Mouse (Mus musculus): Measurements from ENCODE around the gene Snx32. TPM values are rescaled to one million over a fixed set of nuclear protein-coding genes. Genes with fewer than 3 reads are reported as not detected.

Gene Snx32
- polyA plus RNA-seq, 1 experiment from 2014 or later: 10.6 TPM

GRCm38 (mm10) chr19:5485371-5485770, 25.0 kb downstream of the Snx32 start:
- Histone ChIP-seq H3K9me3 (ENCODE audit: low read length) (no peaks in the 10 kb centered on the region), H3K27ac (ENCODE audit: low read length) (no peak overlapping the region), H3K4me2 (replicated peaks; ENCODE audit: low read depth, low read length) (no peak overlapping the region), H3K36me3 (ENCODE audit: insufficient read depth, low read length) (peaks cover 51% of the 10 kb centered on the region), H3K4me3 (ENCODE audit: low read length) (no peak overlapping the region), H3K9ac (replicated peaks; ENCODE audit: low read length) (no peak overlapping the region), H3K27me3 (ENCODE audit: insufficient read depth, low read length) (no peaks in the 10 kb centered on the region), H3K4me1 (ENCODE audit: insufficient read depth, low read length) (peaks cover 19% of the 10 kb centered on the region)
- 89% methylated on average over 8 of the region's 8 CpGs for WGBS
- no peak for ATAC-seq (ENCODE audit: low FRiP score, low TSS enrichment)

- WGBS: 91% methylated on average over 5 of the region's 5 CpGs
- Histone ChIP-seq H3K36me3 (ENCODE audit: insufficient read depth, low read length) (peaks cover 60% of the 10 kb centered on the region), H3K27me3 (ENCODE audit: insufficient read depth, low read length) (no peaks in the 10 kb centered on the region), H3K9me3 (ENCODE audit: low read length) (no peaks in the 10 kb centered on the region), H3K4me3 (ENCODE audit: low read length) (no peak overlapping the region), H3K4me1 (ENCODE audit: insufficient read depth, low read length) (peaks cover 14% of the 10 kb centered on the region), H3K9ac (replicated peaks; ENCODE audit: low read length) (no peak overlapping the region), H3K4me2 (replicated peaks; ENCODE audit: low read depth, low read length) (no peak overlapping the region), H3K27ac (ENCODE audit: low read length) (no peak overlapping the region)
- ATAC-seq (ENCODE audit: low FRiP score, low TSS enrichment): no peak
These were observed 25.8 kb downstream of the Snx32 start for GRCm38 (mm10) chr19:5484496-5484895.

- Histone ChIP-seq H3K9me3 (ENCODE audit: low read length) (no peaks in the 10 kb centered on the region), H3K4me3 (ENCODE audit: low read length) (no peak overlapping the region), H3K4me1 (ENCODE audit: insufficient read depth, low read length) (peaks cover 10% of the 10 kb centered on the region), H3K27ac (ENCODE audit: low read length) (no peak overlapping the region), H3K27me3 (ENCODE audit: insufficient read depth, low read length) (no peaks in the 10 kb centered on the region), H3K36me3 (ENCODE audit: insufficient read depth, low read length) (peaks cover 64% of the 10 kb centered on the region), H3K4me2 (replicated peaks; ENCODE audit: low read depth, low read length) (no peak overlapping the region), H3K9ac (replicated peaks; ENCODE audit: low read length) (no peak overlapping the region)
- ATAC-seq (ENCODE audit: low FRiP score, low TSS enrichment): no peak
- 91% methylated on average over 19 of the region's 19 CpGs for WGBS
These were observed 26.7 kb downstream of the Snx32 start for GRCm38 (mm10) chr19:5483386-5484359.

GRCm38 (mm10) chr19:5481398-5481797, 28.9 kb downstream of the Snx32 start:
- Histone ChIP-seq H3K9ac (replicated peaks; ENCODE audit: low read length) (no peak overlapping the region), H3K36me3 (ENCODE audit: insufficient read depth, low read length) (peaks cover 71% of the 10 kb centered on the region), H3K27me3 (ENCODE audit: insufficient read depth, low read length) (no peaks in the 10 kb centered on the region), H3K27ac (ENCODE audit: low read length) (no peak overlapping the region), H3K4me1 (ENCODE audit: insufficient read depth, low read length) (peaks cover 6% of the 10 kb centered on the region; the same call in 1 of the 2 replicates), H3K4me3 (ENCODE audit: low read length) (no peak overlapping the region), H3K4me2 (replicated peaks; ENCODE audit: low read depth, low read length) (no peak overlapping the region), H3K9me3 (ENCODE audit: low read length) (no peaks in the 10 kb centered on the region)
- 92% methylated on average over 10 of the region's 10 CpGs for WGBS
- no peak for ATAC-seq (ENCODE audit: low FRiP score, low TSS enrichment)

- no peak overlapping the region for H3K9ac ChIP-seq (replicated peaks; ENCODE audit: low read length)
- no peak overlapping the region for H3K4me2 ChIP-seq (replicated peaks; ENCODE audit: low read depth, low read length)
- H3K36me3 ChIP-seq (ENCODE audit: insufficient read depth, low read length): peaks cover 63% of the 10 kb centered on the region
- no peaks in the 10 kb centered on the region for H3K27me3 ChIP-seq (ENCODE audit: insufficient read depth, low read length)
- no peak overlapping the region for H3K27ac ChIP-seq (ENCODE audit: low read length)
- H3K4me3 ChIP-seq (ENCODE audit: low read length): no peak overlapping the region
- ATAC-seq (ENCODE audit: low FRiP score, low TSS enrichment): no peak
- WGBS: 86% methylated on average over 10 of the region's 10 CpGs
- peaks cover 14% of the 10 kb centered on the region for H3K4me1 ChIP-seq (ENCODE audit: insufficient read depth, low read length)
- H3K9me3 ChIP-seq (ENCODE audit: low read length): no peaks in the 10 kb centered on the region
These were observed 30.3 kb downstream of the Snx32 start for GRCm38 (mm10) chr19:5480016-5480415.

- H3K36me3 ChIP-seq (ENCODE audit: insufficient read depth, low read length): peaks cover 41% of the 10 kb centered on the region
- 86% methylated on average over 18 of the region's 18 CpGs for WGBS
- H3K27ac ChIP-seq (ENCODE audit: low read length): no peak overlapping the region
- no peak for ATAC-seq (ENCODE audit: low FRiP score, low TSS enrichment)
- H3K4me1 ChIP-seq (ENCODE audit: insufficient read depth, low read length): peaks cover 21% of the 10 kb centered on the region
- no peak overlapping the region for H3K9ac ChIP-seq (replicated peaks; ENCODE audit: low read length)
- no peak overlapping the region for H3K4me3 ChIP-seq (ENCODE audit: low read length)
- H3K27me3 ChIP-seq (ENCODE audit: insufficient read depth, low read length): no peaks in the 10 kb centered on the region
- no peak overlapping the region for H3K4me2 ChIP-seq (replicated peaks; ENCODE audit: low read depth, low read length)
- no peaks in the 10 kb centered on the region for H3K9me3 ChIP-seq (ENCODE audit: low read length)
These were observed 32.6 kb downstream of the Snx32 start for GRCm38 (mm10) chr19:5477668-5478300.

GRCm38 (mm10) chr19:5477004-5477667, 33.2 kb downstream of the Snx32 start:
- 76% methylated on average over 10 of the region's 10 CpGs for WGBS
- Histone ChIP-seq H3K4me3 (ENCODE audit: low read length) (no peak overlapping the region), H3K4me1 (ENCODE audit: insufficient read depth, low read length) (peaks cover 21% of the 10 kb centered on the region), H3K9me3 (ENCODE audit: low read length) (no peaks in the 10 kb centered on the region), H3K9ac (replicated peaks; ENCODE audit: low read length) (no peak overlapping the region), H3K4me2 (replicated peaks; ENCODE audit: low read depth, low read length) (no peak overlapping the region), H3K27me3 (ENCODE audit: insufficient read depth, low read length) (no peaks in the 10 kb centered on the region), H3K27ac (ENCODE audit: low read length) (no peak overlapping the region), H3K36me3 (ENCODE audit: insufficient read depth, low read length) (peaks cover 35% of the 10 kb centered on the region)
- ATAC-seq (ENCODE audit: low FRiP score, low TSS enrichment): no peak

- Histone ChIP-seq H3K27me3 (ENCODE audit: insufficient read depth, low read length) (no peaks in the 10 kb centered on the region), H3K27ac (ENCODE audit: low read length) (peak overlapping the region; percentile 84), H3K9ac (replicated peaks; ENCODE audit: low read length) (peak overlapping the region; percentile 86), H3K4me1 (ENCODE audit: insufficient read depth, low read length) (peaks cover 21% of the 10 kb centered on the region), H3K4me2 (replicated peaks; ENCODE audit: low read depth, low read length) (peak overlapping the region; percentile 66), H3K9me3 (ENCODE audit: low read length) (no peaks in the 10 kb centered on the region), H3K4me3 (ENCODE audit: low read length) (peak overlapping the region; percentile 64), H3K36me3 (ENCODE audit: insufficient read depth, low read length) (peaks cover 18% of the 10 kb centered on the region)
- peak; percentile 13; the same call in 1 of the 2 replicates for ATAC-seq (ENCODE audit: low FRiP score, low TSS enrichment)
- WGBS: 13% methylated on average over 13 of the region's 13 CpGs
These were observed 35.1 kb downstream of the Snx32 start for GRCm38 (mm10) chr19:5475069-5475714.

GRCm38 (mm10) chr19:5474281-5475068, 35.9 kb downstream of the Snx32 start:
- H3K9ac ChIP-seq (replicated peaks; ENCODE audit: low read length): peak overlapping the region; percentile 86
- 1% methylated on average over 45 of the region's 68 CpGs for WGBS
- H3K4me3 ChIP-seq (ENCODE audit: low read length): peak overlapping the region; percentile 64
- peaks cover 11% of the 10 kb centered on the region for H3K36me3 ChIP-seq (ENCODE audit: insufficient read depth, low read length)
- peak overlapping the region; percentile 66 for H3K4me2 ChIP-seq (replicated peaks; ENCODE audit: low read depth, low read length)
- peak overlapping the region; percentile 84 for H3K27ac ChIP-seq (ENCODE audit: low read length)
- peak; percentile 70 for ATAC-seq (ENCODE audit: low FRiP score, low TSS enrichment)
- no peaks in the 10 kb centered on the region for H3K27me3 ChIP-seq (ENCODE audit: insufficient read depth, low read length)
- H3K4me1 ChIP-seq (ENCODE audit: insufficient read depth, low read length): peaks cover 21% of the 10 kb centered on the region
- H3K9me3 ChIP-seq (ENCODE audit: low read length): no peaks in the 10 kb centered on the region
